Mouse (Mus musculus) brown adipose tissue, adult 24 weeks (tissue): ENCODE results near the gene Kazn. TPM values are rescaled to one million over a fixed set of nuclear protein-coding genes. Genes with fewer than 3 reads are reported as not detected.
A peak's percentile ranks its signal among the peaks of the same experiment; 100 is the strongest.

Source experiments
- H3K27ac ChIP-seq: fragments of 200-500 bp; replicated peaks from 2 replicates; pipeline ENCODE4 v1.5.1; 2012; ENCODE audit warnings: low read depth, mild to moderate bottlenecking, low read length
- H3K4me1 ChIP-seq: fragments of 200-500 bp; 2 replicates; pipeline ENCODE4 v1.6.1; 2012; ENCODE audit warnings: low read length, mixed read lengths; ENCODE audit not compliant: control insufficient read depth, insufficient read depth, insufficient read length
- H3K4me3 ChIP-seq: fragments of 200-500 bp; 2 replicates; pipeline ENCODE4 v1.5.1; 2012; ENCODE audit warnings: low read depth, mild to moderate bottlenecking, low read length, moderate library complexity; ENCODE audit not compliant: insufficient read depth
- polyA plus RNA-seq: library from polyadenylated mRNA; stranded (reverse); fragments of >200 nt; gene quantifications from 2 replicates; pipeline ENCODE4 v1.2.4, GENCODE M21; 2012; ENCODE audit not compliant: missing spikeins, insufficient read depth, insufficient read length

The Kazn gene
- polyA plus RNA-seq, 1 experiment, result 0.79 TPM

GRCm38 (mm10) chr4:142170882-142171768 is 68.1 kb downstream of the Kazn start:
- Histone ChIP-seq H3K27ac (no peak overlapping the region), H3K4me3 (no peak overlapping the region), H3K4me1 (peaks cover 19% of the 10 kb centered on the region)

GRCm38 (mm10) chr4:142169636-142170035 is 69.6 kb downstream of the Kazn start:
- no peak overlapping the region for H3K4me3 ChIP-seq
- peaks cover 19% of the 10 kb centered on the region for H3K4me1 ChIP-seq
- H3K27ac ChIP-seq, result no peak overlapping the region

GRCm38 (mm10) chr4:142168352-142168751 is 70.8 kb downstream of the Kazn start:
- no peak overlapping the region for H3K4me3 ChIP-seq
- H3K27ac ChIP-seq, result no peak overlapping the region
- peaks cover 19% of the 10 kb centered on the region for H3K4me1 ChIP-seq

GRCm38 (mm10) chr4:142165835-142166701 is 73.1 kb downstream of the Kazn start:
- H3K27ac ChIP-seq, result peak overlapping the region; percentile 87
- peaks cover 11% of the 10 kb centered on the region for H3K4me1 ChIP-seq
- no peak overlapping the region for H3K4me3 ChIP-seq

GRCm38 (mm10) chr4:142165363-142165762 is 73.8 kb downstream of the Kazn start:
- Histone ChIP-seq H3K27ac (no peak overlapping the region), H3K4me3 (no peak overlapping the region), H3K4me1 (peaks cover 11% of the 10 kb centered on the region)

- Histone ChIP-seq H3K4me3 (no peak overlapping the region), H3K4me1 (peaks cover 11% of the 10 kb centered on the region), H3K27ac (no peak overlapping the region)
Measured at GRCm38 (mm10) chr4:142164386-142164785, 74.8 kb downstream of the Kazn start.

- no peak overlapping the region for H3K27ac ChIP-seq
- no peak overlapping the region for H3K4me3 ChIP-seq
- H3K4me1 ChIP-seq, result peaks cover 11% of the 10 kb centered on the region
Measured at GRCm38 (mm10) chr4:142163862-142164261, 75.3 kb downstream of the Kazn start.

GRCm38 (mm10) chr4:142162729-142163128 is 76.5 kb downstream of the Kazn start:
- H3K4me1 ChIP-seq, result peaks cover 10% of the 10 kb centered on the region
- H3K4me3 ChIP-seq, result no peak overlapping the region
- no peak overlapping the region for H3K27ac ChIP-seq

GRCm38 (mm10) chr4:142162102-142162501 is 77.1 kb downstream of the Kazn start:
- no peak overlapping the region for H3K4me3 ChIP-seq
- H3K27ac ChIP-seq, result no peak overlapping the region
- peaks cover 4% of the 10 kb centered on the region; the same call in 1 of the 2 replicates for H3K4me1 ChIP-seq

GRCm38 (mm10) chr4:142160041-142160440 is 79.2 kb downstream of the Kazn start:
- Histone ChIP-seq H3K4me1 (no peaks in the 10 kb centered on the region), H3K27ac (no peak overlapping the region), H3K4me3 (no peak overlapping the region)

- H3K27ac ChIP-seq, result no peak overlapping the region
- H3K4me1 ChIP-seq, result no peaks in the 10 kb centered on the region
Measured at GRCm38 (mm10) chr4:142156506-142156905, 82.7 kb downstream of the Kazn start.

GRCm38 (mm10) chr4:142154246-142154645 is 85.0 kb downstream of the Kazn start:
- Histone ChIP-seq H3K27ac (no peak overlapping the region), H3K4me1 (no peaks in the 10 kb centered on the region), H3K4me3 (no peak overlapping the region)

More at GRCm38 (mm10) chr4:142156506-142156905, 82.7 kb downstream of the Kazn start:
- no peak overlapping the region for H3K4me3 ChIP-seq

- Histone ChIP-seq H3K27ac (no peak overlapping the region), H3K4me1 (no peaks in the 10 kb centered on the region), H3K4me3 (no peak overlapping the region)
Measured at GRCm38 (mm10) chr4:142153526-142153925, 85.7 kb downstream of the Kazn start.

- Histone ChIP-seq H3K4me1 (no peaks in the 10 kb centered on the region), H3K4me3 (no peak overlapping the region), H3K27ac (no peak overlapping the region)
Measured at GRCm38 (mm10) chr4:142152733-142153422, 86.3 kb downstream of the Kazn start.

- H3K27ac ChIP-seq, result no peak overlapping the region
- no peak overlapping the region for H3K4me3 ChIP-seq
- no peaks in the 10 kb centered on the region for H3K4me1 ChIP-seq
Measured at GRCm38 (mm10) chr4:142150086-142150485, 89.1 kb downstream of the Kazn start.
